Mouse (Mus musculus) regulatory T cell (primary cell): Measurements from ENCODE around the gene Vmn2r21.
"Not testable (repeated sequence)": the region's sequence is repeated elsewhere in the genome, so short reads cannot be mapped to it uniquely, and the experiment has no call there.

ENCODE experiments used
- in situ Hi-C: fragments of 300-600 bp; cut with MboI, MseI; formaldehyde crosslinking; loops from one replicate; pipeline ENCODE4 v1.15.1; 2025; ENCODE audit warnings: high pct_unique_total_duplicates

Vmn2r21 gene

GRCm38 (mm10) chr6:123533306-123533705 lies at the start of gene Vmn2r21:
Gene Vmn2r21, minus strand, starts transcription at chr6:123533406.
- in situ Hi-C loops, result not testable (repeated sequence)

GRCm38 (mm10) chr6:123574698-123575097 lies 41.5 kb upstream of the Vmn2r21 start:
- in situ Hi-C loops, result not testable (repeated sequence)

- in situ Hi-C loops, result not testable (repeated sequence)
Observed at GRCm38 (mm10) chr6:123539755-123540154, 6.5 kb upstream of the Vmn2r21 start.

- in situ Hi-C loops, result loop anchor here (5.0 kb wide), 1 partner anchor 125 kb away; no protein-coding TSS in a partner anchor
Observed at GRCm38 (mm10) chr6:123522263-123523011, 10.8 kb downstream of the Vmn2r21 start.

GRCm38 (mm10) chr6:123473045-123473444 lies 60.2 kb downstream of the Vmn2r21 start:
- in situ Hi-C loops, result not testable (repeated sequence)

GRCm38 (mm10) chr6:123472458-123472987 lies 60.7 kb downstream of the Vmn2r21 start:
- in situ Hi-C loops, result not testable (repeated sequence)

- in situ Hi-C loops, result not testable (repeated sequence)
Observed at GRCm38 (mm10) chr6:123468651-123469050, 64.6 kb downstream of the Vmn2r21 start.
